Mouse (Mus musculus) common myeloid progenitor, adult 5-6 weeks (primary cell): ENCODE measurements at regions not wholly inside any gene's neighbourhood (a gene's known extent, or its start where the extent isn't known, plus 50 kb on each side); places are given as distances from the start of the nearest gene placed in this dataset.

ENCODE experiments used
- ATAC-seq: replicated peaks from 2 replicates; pipeline ENCODE4 v1.8.0; 2016; ENCODE audit warnings: low read depth, mild to moderate bottlenecking, moderate TSS enrichment, inconsistent platforms; ENCODE audit not compliant: poor library complexity, severe bottlenecking

GRCm38 (mm10) chr12:110061961-110062360, 216.9 kb upstream of the Dio3 start:
- ATAC-seq, result no peak

GRCm38 (mm10) chr12:110063013-110063412, 215.9 kb upstream of the Dio3 start:
- no peak for ATAC-seq

- ATAC-seq, result no peak
These were observed 212.4 kb upstream of the Dio3 start for GRCm38 (mm10) chr12:110066361-110066885.

- ATAC-seq, result no peak
These were observed 208.4 kb upstream of the Dio3 start for GRCm38 (mm10) chr12:110070506-110070905.

GRCm38 (mm10) chr12:110071823-110072222, 207.0 kb upstream of the Dio3 start:
- no peak for ATAC-seq

- ATAC-seq, result no peak
These were observed 203.9 kb upstream of the Dio3 start for GRCm38 (mm10) chr12:110074921-110075320.

GRCm38 (mm10) chr12:110077211-110077884, 201.5 kb upstream of the Dio3 start:
- ATAC-seq, result no peak

GRCm38 (mm10) chr12:110078081-110078505, 200.8 kb upstream of the Dio3 start:
- ATAC-seq, result no peak

GRCm38 (mm10) chr12:110081831-110082615, 196.8 kb upstream of the Dio3 start:
- no peak for ATAC-seq

- no peak for ATAC-seq
These were observed 195.9 kb upstream of the Dio3 start for GRCm38 (mm10) chr12:110082921-110083320.

- no peak for ATAC-seq
These were observed 195.4 kb upstream of the Dio3 start for GRCm38 (mm10) chr12:110083471-110083870.

GRCm38 (mm10) chr12:110086921-110087320, 191.9 kb upstream of the Dio3 start:
- ATAC-seq, result no peak

- ATAC-seq, result no peak
These were observed 191.1 kb upstream of the Dio3 start for GRCm38 (mm10) chr12:110087812-110088211.

- no peak for ATAC-seq
These were observed 176.7 kb upstream of the Dio3 start for GRCm38 (mm10) chr12:110102186-110102585.

GRCm38 (mm10) chr12:110112051-110112722, 166.7 kb upstream of the Dio3 start:
- ATAC-seq, result no peak

- ATAC-seq, result no peak
These were observed 166.2 kb upstream of the Dio3 start for GRCm38 (mm10) chr12:110112723-110113105.

- ATAC-seq, result no peak
These were observed 158.7 kb upstream of the Dio3 start for GRCm38 (mm10) chr12:110120141-110120540.

GRCm38 (mm10) chr12:110122976-110123375, 155.9 kb upstream of the Dio3 start:
- no peak for ATAC-seq

GRCm38 (mm10) chr12:110126525-110126924, 152.3 kb upstream of the Dio3 start:
- ATAC-seq, result no peak

- ATAC-seq, result no peak
These were observed 133.5 kb upstream of the Dio3 start for GRCm38 (mm10) chr12:110145379-110145778.
